Mouse (Mus musculus): ENCODE measurements around the gene Uggt1. TPM values are rescaled to one million over a fixed set of nuclear protein-coding genes. Genes with fewer than 3 reads are reported as not detected.

Gene Uggt1
- polyA plus RNA-seq, 1 experiment, result 11.7 TPM

- H3K27ac ChIP-seq (ENCODE audit: insufficient read depth, low read depth, low read length), result peak overlapping the region; percentile 71
- WGBS, result 74% methylated on average over 4 of the region's 4 CpGs
- no peaks in the 10 kb centered on the region for H3K27me3 ChIP-seq (ENCODE audit: control insufficient read depth, insufficient read depth, low read length)
- H3K36me3 ChIP-seq (ENCODE audit: control insufficient read depth, insufficient read depth, low read length), result peaks cover 13% of the 10 kb centered on the region
- peaks cover 72% of the 10 kb centered on the region for H3K4me1 ChIP-seq (ENCODE audit: control insufficient read depth, insufficient read depth, insufficient read length, low read length)
- no peak for TF ChIP-seq CTCF (IDR thresholded peaks at IDR 0.05; ENCODE audit: extremely low read depth, insufficient read length, insufficient replicate concordance, low read depth, low read length)
- TF ChIP-seq POLR2A (IDR thresholded peaks at IDR 0.05; ENCODE audit: low read depth, low read length), result no peak
- H3K4me3 ChIP-seq (ENCODE audit: low read depth, low read length), result no peak overlapping the region
These were observed 153.8 kb downstream of the Uggt1 start for GRCm38 (mm10) chr1:36090722-36091110.

Other genes starting within 250 kb of the Uggt1 start
- 33.9 and 53.7 TPM in 2 replicates for gene Hs6st1, start 176.3 kb downstream of the Uggt1 start, polyA plus RNA-seq (2012; rRNA removed)
- 105 and 170 TPM in 2 replicates for gene Neurl3, start 30.0 kb upstream of the Uggt1 start, polyA plus RNA-seq (2012; rRNA removed)
- 4.0 and 11.1 TPM in 2 replicates for gene Arid5a, start 63.0 kb upstream of the Uggt1 start, polyA plus RNA-seq (2012; rRNA removed)
- 18.5 and 40.8 TPM in 2 replicates for gene Kansl3, start 124.5 kb upstream of the Uggt1 start, polyA plus RNA-seq (2012; rRNA removed)
- not detected in 2 replicates for gene Fer1l5, start 127.6 kb upstream of the Uggt1 start, polyA plus RNA-seq (2012; rRNA removed)
- gene Lman2l, start 200.6 kb upstream of the Uggt1 start, polyA plus RNA-seq (2012; rRNA removed), result 3.9 and 5.5 TPM in 2 replicates
- 29.1 and 107 TPM in 2 replicates for gene Cnnm4, start 226.9 kb upstream of the Uggt1 start, polyA plus RNA-seq (2012; rRNA removed)

Data from small intestine, adult 2 months (tissue).